Mouse (Mus musculus) gonadal fat pad, adult 2 months (tissue): Measurements from ENCODE around the gene Fam184a. TPM values are rescaled to one million over a fixed set of nuclear protein-coding genes. Genes with fewer than 3 reads are reported as not detected.
"Not testable (repeated sequence)": the region's sequence is repeated elsewhere in the genome, so short reads cannot be mapped to it uniquely, and the experiment has no call there.

Experiments
- DNase-seq: peaks from one replicate; pipeline ENCODE4 v3.0.0-alpha.2; 2012; ENCODE audit warnings: low read depth
- polyA plus RNA-seq: library from polyadenylated mRNA; depleted of rRNA; stranded (reverse); fragments of >200 nt; gene quantifications from 2 replicates; pipeline ENCODE4 v1.2.3, GENCODE M21; 2012

The Fam184a gene
- polyA plus RNA-seq, 1 experiment: 3.8 TPM

DNA sequence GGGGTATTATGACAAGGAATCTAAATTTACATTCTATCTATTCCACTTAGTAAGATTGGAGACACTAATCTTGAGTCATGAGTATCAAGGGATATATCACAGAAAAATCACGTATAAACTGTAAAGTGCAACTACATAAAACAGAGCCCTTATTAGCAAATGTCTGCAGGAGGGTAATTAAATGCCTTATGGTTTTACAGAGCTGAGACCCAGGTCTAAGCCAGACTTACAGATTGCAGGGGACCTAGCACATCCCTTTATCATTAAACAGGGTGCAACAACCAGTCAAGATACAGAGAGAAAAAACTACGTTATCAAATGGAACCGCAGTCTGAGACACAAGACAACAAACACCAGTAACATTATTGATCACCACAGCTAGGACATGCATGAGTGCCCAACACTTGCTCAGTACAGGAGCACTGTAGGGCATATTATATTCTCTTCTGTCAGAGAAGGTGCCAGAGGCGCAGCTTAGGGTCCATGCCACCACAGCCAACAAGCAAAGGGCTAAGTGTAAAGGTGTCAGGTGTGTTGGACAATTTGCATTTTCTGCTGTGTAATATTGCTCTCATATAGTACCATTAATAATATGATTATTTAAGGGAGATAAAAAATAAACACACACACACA is 61.9 kb downstream of the Fam184a start:
- no peak for DNase-seq

GRCm38 (mm10) chr10:53688533-53688932 is 62.4 kb downstream of the Fam184a start:
- DNase-seq: no peak

DNA sequence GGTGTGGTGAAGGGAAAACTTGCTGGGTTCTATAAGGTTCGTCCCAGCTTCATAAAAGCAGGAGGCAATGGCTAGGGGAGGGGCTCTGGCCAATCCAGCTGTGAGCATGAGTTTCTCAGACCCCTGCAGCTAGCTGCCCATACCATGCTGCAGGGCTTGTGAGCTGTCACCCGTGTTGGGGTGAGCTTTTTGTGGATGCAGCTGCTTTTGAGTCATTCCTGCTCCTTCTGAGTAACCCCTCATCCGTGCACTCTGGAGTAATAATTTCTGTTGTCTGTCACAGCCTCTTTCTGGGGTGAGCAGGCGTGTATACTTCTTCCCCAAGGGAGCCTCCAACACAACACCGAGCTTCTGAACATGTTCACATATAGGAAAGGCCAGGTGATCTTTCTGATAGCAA is 63.0 kb downstream of the Fam184a start:
- no peak for DNase-seq

- no peak for DNase-seq
These were observed 65.1 kb downstream of the Fam184a start for GRCm38 (mm10) chr10:53685806-53686205.

DNA sequence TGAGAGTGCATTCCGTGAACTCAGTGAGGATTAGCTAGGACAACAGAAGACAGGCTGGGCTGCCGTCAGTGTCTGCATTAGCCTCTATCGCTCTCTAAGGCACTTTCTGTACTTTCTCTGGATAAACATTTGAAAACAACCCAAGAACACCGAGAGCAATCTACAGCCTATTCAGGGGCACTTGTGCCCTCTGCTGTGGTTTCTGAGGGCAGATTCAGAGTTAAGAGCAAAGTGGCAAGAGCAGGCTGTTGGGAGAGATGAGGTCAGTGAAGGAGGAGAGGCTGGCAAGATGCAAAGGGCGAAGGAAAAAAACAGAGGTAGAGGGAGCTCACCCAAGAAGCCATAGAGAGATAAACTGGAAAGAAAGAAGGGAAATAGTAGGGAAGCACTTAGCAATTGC is 67.7 kb downstream of the Fam184a start:
- no peak for DNase-seq

DNA sequence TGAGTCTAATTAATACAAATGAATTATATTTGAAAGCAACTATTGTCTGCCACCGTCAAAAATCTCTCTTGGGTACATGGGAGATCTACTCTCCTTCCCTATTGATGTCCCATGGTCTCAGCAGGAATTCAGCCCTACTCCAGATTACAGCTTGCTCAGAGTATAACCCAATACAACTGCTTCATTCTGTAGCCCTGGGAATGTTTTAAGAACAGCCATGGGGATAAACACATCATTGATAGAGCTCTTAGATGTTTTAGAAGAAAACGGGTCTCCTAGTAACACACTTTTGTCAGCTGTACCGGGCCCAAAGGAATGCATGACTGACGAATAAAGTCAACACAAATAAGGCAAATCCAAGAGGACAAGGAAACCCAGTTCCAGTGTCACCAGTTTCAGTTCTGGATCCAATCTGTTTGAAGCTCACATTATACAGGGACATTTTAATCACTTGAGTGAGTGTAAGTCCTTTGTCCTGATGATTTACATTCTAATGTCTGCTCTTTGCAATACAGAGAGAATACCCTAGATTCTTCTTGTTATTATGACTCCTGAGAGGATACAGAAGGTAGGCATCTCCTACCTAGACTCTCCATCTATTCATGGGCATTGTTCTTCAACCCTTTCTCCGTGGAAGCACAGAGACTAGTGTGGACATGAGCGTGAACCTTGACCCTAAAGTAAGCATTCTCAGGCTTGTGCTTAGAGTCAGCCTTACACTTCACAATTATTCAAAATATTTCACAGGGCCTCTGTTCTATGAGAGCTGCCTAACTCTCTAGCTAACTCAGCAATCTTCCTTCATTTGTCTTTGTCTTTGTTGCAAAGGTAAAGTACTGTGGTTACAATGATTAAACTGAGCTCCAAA is 71.0 kb downstream of the Fam184a start:
- DNase-seq: no peak

DNA sequence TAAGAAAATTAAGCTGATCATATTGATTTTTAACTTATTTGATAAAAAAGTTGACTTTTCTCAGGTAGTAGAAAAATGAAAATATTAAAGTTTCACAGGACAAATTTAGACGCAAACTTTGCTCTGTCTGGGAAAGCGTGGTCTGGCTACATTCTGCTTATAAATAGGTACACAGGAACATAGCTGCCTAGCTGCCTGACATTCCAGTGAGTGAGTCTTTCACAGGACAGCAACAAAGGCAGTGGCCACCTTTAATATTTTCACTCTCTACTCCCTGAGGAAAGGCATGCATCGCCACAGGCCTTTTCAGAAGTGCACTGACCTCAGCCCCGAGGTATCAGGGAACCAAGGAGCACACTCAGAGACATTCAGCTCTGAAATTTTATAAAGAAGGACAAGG is 89.1 kb downstream of the Fam184a start:
- no peak for DNase-seq

- DNase-seq: not testable (repeated sequence)
These were observed 96.7 kb downstream of the Fam184a start for GRCm38 (mm10) chr10:53654239-53654638.

DNA sequence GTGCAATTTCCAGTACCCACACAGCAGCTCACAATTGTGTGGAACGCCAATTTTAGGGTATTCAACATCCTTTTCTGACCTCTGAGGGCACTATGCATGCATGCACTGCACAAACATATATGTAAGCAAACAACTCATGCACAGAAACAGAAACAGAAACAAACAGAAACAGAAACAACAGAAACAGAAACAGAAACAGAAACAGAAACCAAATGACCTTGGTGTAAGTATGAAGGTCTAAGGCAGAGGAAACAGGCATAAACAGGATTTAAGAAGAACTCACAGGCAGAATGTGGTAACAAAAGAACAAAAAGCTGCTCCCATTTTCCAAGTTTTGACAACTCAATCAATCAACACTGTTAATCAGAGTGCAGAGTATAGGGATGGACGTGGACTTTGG is 100.2 kb downstream of the Fam184a start:
- DNase-seq: no peak

GRCm38 (mm10) chr10:53641507-53641906 is 109.4 kb downstream of the Fam184a start:
- DNase-seq: no peak

GRCm38 (mm10) chr10:53635246-53635971 is 115.5 kb downstream of the Fam184a start:
- DNase-seq: no peak

DNA sequence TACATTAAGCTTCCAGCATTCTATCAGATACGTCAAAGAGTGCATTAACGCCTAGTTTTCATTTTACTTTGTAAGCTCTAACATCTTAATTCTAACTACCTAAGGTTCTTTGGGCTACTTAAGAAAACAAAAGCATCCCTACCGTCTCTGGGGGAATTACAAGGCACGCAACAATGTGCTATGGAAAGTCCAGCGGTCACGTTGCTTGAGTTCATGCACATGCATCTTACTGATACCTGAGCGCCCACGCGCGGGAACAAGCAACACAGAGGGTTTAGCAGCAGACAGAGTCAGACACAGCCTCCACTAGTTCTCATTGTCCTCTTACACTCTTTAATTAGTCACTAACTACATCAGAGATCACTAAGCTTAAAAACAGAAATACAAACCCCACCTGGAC is 116.8 kb downstream of the Fam184a start:
- no peak for DNase-seq

GRCm38 (mm10) chr10:53630339-53630738 is 120.6 kb downstream of the Fam184a start, which contains the start of gene Mcm9:
Gene Mcm9, minus strand, starts transcription at chr10:53630439.
- not testable (repeated sequence) for DNase-seq

DNA sequence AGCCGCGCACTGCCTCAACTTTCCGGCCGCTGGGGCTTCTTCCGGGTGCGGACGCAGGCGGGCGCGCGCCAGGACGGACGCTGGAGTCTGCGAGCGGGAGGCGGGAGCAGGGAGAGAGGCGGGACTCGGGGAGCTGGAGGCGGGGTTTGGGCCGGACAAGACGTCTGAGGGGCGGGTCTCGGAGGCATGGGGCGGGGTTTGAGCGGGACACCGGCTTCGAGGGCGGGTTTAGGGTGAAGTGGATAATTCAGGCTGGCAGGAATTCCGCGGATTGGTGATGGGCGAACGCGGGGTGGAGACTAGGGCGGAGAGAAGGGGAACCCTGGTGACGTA is 121.0 kb downstream of the Fam184a start:
- DNase-seq: no peak

DNA sequence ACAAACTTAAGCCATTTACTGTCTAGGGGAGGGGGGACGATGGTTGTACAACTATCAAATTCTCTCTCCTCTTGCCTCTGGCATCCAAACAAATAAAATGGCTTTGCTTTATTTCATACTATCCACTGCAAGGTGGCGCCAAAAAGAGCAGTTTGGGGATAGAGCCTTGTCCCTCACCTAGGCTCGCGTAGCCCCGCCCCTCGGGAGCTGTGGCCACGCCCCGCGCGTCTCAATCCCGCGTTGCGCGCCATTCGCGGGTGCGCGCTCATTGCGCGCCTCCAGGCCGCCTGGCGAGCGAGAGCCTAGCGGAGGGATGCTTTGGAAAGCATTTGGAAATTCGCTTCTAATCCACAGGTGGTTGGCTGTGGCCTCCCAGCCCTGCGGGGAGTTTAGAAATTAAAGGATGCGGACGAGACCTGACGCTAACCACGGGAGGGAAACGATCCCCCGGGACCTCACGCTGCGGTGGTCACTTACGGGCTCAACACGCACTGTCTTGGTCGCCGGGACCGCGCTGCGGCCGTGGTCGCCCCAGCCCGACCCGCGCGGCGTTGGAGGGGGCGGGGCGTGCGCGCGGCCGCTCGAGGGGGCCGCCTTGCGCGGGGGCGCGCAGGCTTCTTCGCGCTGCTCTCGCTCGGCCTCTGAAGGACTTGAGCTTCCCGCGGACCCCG is 121.5 kb downstream of the Fam184a start:
- no peak for DNase-seq

DNA sequence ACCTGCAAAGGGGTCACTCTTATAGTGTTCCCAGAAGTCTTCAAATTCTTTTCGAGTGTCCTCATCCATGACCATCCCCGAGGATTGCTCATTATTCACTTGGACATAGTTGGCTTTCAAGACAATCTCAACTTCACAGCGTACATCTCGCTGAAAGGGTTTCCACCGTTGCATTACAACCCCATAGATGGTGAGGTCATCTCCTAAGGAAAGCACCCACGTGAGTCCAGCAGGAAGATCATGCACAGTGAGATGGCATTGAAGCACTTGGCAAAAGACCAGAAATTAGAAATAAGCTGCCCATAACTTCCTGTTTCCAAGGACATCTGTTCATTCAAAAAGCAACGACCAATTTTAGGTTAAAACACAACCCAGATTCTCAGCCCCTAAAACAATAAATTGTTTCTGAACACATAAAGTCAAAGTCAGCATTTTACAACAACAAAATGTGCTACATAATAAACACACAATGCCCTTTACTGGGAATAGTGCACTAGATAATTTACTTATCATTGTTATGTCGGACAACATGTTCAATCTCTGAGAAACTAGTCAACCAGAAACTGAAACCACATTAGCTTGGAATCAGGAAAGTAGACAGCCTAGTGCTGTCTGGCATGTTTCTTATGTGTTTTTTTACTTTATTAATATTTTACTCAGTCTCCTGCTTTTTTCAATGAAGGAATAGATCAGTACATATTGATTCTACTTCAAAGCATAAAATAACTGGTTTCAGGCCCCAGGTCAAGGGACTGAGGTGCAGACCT is 134.9 kb downstream of the Fam184a start:
- no peak for DNase-seq

- no peak for DNase-seq
These were observed 137.0 kb downstream of the Fam184a start for GRCm38 (mm10) chr10:53613955-53614354.

- no peak for DNase-seq
These were observed 138.8 kb downstream of the Fam184a start for GRCm38 (mm10) chr10:53612172-53612571.

DNA sequence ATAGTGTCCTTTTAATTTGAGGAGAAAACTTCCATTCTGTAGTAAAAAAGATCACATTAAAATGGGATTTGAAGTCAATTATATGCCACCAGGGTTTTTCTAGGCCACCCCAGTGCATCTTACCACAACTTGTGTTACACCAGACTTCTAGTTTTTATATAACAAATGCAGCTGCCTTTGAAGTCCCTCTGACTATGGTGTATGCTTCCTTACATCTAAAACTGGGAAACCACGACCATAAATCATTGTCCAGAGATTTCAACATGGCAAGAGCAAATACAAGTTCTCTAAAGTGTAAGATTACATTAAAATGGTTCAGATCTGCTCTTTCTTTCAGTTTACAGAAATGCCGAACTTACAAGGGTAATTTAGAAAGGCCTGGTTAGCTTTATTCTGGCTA is 142.6 kb downstream of the Fam184a start:
- DNase-seq: no peak

DNA sequence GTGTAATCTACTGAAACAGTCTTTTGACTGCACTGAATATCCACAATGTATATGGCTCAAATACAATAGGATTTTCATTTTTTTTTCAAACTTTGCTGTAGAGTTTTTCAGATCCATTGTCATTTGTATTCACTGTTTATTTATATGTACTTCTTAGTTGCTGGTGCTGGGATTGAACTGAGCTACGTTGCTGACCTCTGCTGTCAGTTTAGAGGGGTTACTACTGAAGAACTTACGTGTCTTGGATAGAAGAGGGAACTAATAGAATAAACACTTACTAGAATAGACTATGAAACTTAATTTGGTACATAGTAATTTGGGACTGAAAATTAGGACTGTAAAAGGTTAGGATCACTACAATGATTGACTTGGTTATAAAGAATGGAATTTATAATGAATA is 145.6 kb downstream of the Fam184a start:
- DNase-seq: no peak

- no peak for DNase-seq
These were observed 152.1 kb downstream of the Fam184a start for GRCm38 (mm10) chr10:53598821-53599220.
